Mouse (Mus musculus) adrenal gland, adult (tissue): Measurements from ENCODE around the gene A630089N07Rik.
"Not testable (repeated sequence)": the region's sequence is repeated elsewhere in the genome, so short reads cannot be mapped to it uniquely, and the experiment has no call there.

Experiments
- DNase-seq, 2 experiments: peaks; one replicate each; pipeline ENCODE4 v3.0.0; 2022 to 2023; ENCODE audit warnings: low spot score in 1 of 2; ENCODE audit not compliant: inconsistent age in 2 of 2

The A630089N07Rik gene

GRCm38 (mm10) chr16:98081889-98082818 lies at the start of gene A630089N07Rik:
Gene A630089N07Rik, minus strand, starts transcription at chr16:98082450.
- DNase-seq, result peak; percentile 88 to 95

GRCm38 (mm10) chr16:98107109-98107508 lies 24.9 kb upstream of the A630089N07Rik start:
- DNase-seq, result no peak

- not testable (repeated sequence) for DNase-seq
Observed at GRCm38 (mm10) chr16:98081550-98081888, 731 bp downstream of the A630089N07Rik start.

- peak in 1 of 2 experiments; percentile 36 for DNase-seq
Observed at GRCm38 (mm10) chr16:98081140-98081539, 1.1 kb downstream of the A630089N07Rik start.

- DNase-seq, result peak in 1 of 2 experiments; percentile 27
Observed at GRCm38 (mm10) chr16:98079382-98079781, 2.9 kb downstream of the A630089N07Rik start.

- DNase-seq, result peak; percentile 16 to 73
Observed at GRCm38 (mm10) chr16:98041676-98042075, 40.6 kb downstream of the A630089N07Rik start.

- DNase-seq, result not testable (repeated sequence)
Observed at GRCm38 (mm10) chr16:98034971-98035370, 47.3 kb downstream of the A630089N07Rik start.

GRCm38 (mm10) chr16:98026186-98026585 lies 56.1 kb downstream of the A630089N07Rik start:
- DNase-seq, result not testable (repeated sequence)

- no peak for DNase-seq
Observed at GRCm38 (mm10) chr16:98022657-98023345, 59.4 kb downstream of the A630089N07Rik start.

GRCm38 (mm10) chr16:98022081-98022480 lies 60.2 kb downstream of the A630089N07Rik start:
- no peak for DNase-seq

GRCm38 (mm10) chr16:97997383-97997731 lies 84.9 kb downstream of the A630089N07Rik start:
- not testable (repeated sequence) for DNase-seq

- DNase-seq, result peak; percentile 92 to 97
Observed at GRCm38 (mm10) chr16:97996616-97997382, 85.5 kb downstream of the A630089N07Rik start, which contains the start of gene B230307C23Rik. Gene B230307C23Rik, plus strand, starts transcription at chr16:97997315.

- peak; percentile 83 to 91 for DNase-seq
Observed at GRCm38 (mm10) chr16:97995849-97996615, 86.2 kb downstream of the A630089N07Rik start.

- not testable (repeated sequence) for DNase-seq
Observed at GRCm38 (mm10) chr16:97992477-97992876, 89.8 kb downstream of the A630089N07Rik start.

- no peak for DNase-seq
Observed at GRCm38 (mm10) chr16:97991517-97991916, 90.7 kb downstream of the A630089N07Rik start.

- no peak for DNase-seq
Observed at GRCm38 (mm10) chr16:97984589-97984988, 97.7 kb downstream of the A630089N07Rik start.

GRCm38 (mm10) chr16:97981362-97981761 lies 100.9 kb downstream of the A630089N07Rik start:
- DNase-seq, result no peak

GRCm38 (mm10) chr16:97977722-97978121 lies 104.5 kb downstream of the A630089N07Rik start:
- DNase-seq, result no peak

- DNase-seq, result no peak
Observed at GRCm38 (mm10) chr16:97977277-97977676, 105.0 kb downstream of the A630089N07Rik start.

- DNase-seq, result no peak
Observed at GRCm38 (mm10) chr16:97963956-97964540, 118.2 kb downstream of the A630089N07Rik start.
